Mouse (Mus musculus) hindbrain, embryonic 10.5 days (tissue): Measurements from ENCODE around the gene Dcxr. TPM values are rescaled to one million over a fixed set of nuclear protein-coding genes. Genes with fewer than 3 reads are reported as not detected.

Experiments used
- polyA plus RNA-seq: library from polyadenylated mRNA; unstranded; fragments of >200 nt; fragmentation: Nextera tagmentation; extraction: Ambion mirVana; gene quantifications from 2 replicates; pipeline ENCODE4 v1.2.1, GENCODE M21; 2016

The Dcxr gene
- polyA plus RNA-seq, 1 experiment from 2014 or later: 19.8 TPM

Other genes starting within 250 kb of the Dcxr start
- gene Mrpl12, start 242.7 kb downstream of the Dcxr start, polyA plus RNA-seq: 171 and 186 TPM in 2 replicates
- 50.6 and 53.3 TPM in 2 replicates for gene Slc25a10, start 235.4 kb downstream of the Dcxr start, polyA plus RNA-seq
- 0.14 and 0.17 TPM in 2 replicates for gene Gcgr, start 196.6 kb downstream of the Dcxr start, polyA plus RNA-seq
- gene Mcrip1, start 177.6 kb downstream of the Dcxr start, polyA plus RNA-seq: 219 and 261 TPM in 2 replicates
- 0.27 TPM in 1 of 2 replicates, not detected in the other for gene Ppp1r27, start 176.1 kb downstream of the Dcxr start, polyA plus RNA-seq
- gene P4hb, start 154.0 kb downstream of the Dcxr start, polyA plus RNA-seq: 519 and 570 TPM in 2 replicates
- 799 and 820 TPM in 2 replicates for gene Arhgdia, start 145.7 kb downstream of the Dcxr start, polyA plus RNA-seq
- 607 and 643 TPM in 2 replicates for gene Alyref, start 128.9 kb downstream of the Dcxr start, polyA plus RNA-seq
- 237 TPM in 2 replicates for gene Anapc11, start 128.9 kb downstream of the Dcxr start, polyA plus RNA-seq
- gene Npb, start 118.8 kb downstream of the Dcxr start, polyA plus RNA-seq: 0.34 and 0.63 TPM in 2 replicates
- 139 and 160 TPM in 2 replicates for gene Pcyt2, start 109.3 kb downstream of the Dcxr start, polyA plus RNA-seq
- 37.0 and 42.4 TPM in 2 replicates for gene Sirt7, start 102.0 kb downstream of the Dcxr start, polyA plus RNA-seq
- gene Mafg, start 93.7 kb downstream of the Dcxr start, polyA plus RNA-seq: 23.1 and 26.2 TPM in 2 replicates
- 37.6 and 38.7 TPM in 2 replicates for gene Pycr1, start 83.5 kb downstream of the Dcxr start, polyA plus RNA-seq
- not detected in 2 replicates for gene Myadml2, start 79.1 kb downstream of the Dcxr start, polyA plus RNA-seq
- 2.3 and 4.3 TPM in 2 replicates for gene Notum, start 66.1 kb downstream of the Dcxr start, polyA plus RNA-seq
- gene Aspscr1, start 54.3 kb downstream of the Dcxr start, polyA plus RNA-seq: 147 and 178 TPM in 2 replicates
- gene Cenpx, start 13.5 kb downstream of the Dcxr start, polyA plus RNA-seq: 129 and 137 TPM in 2 replicates
- 55.8 and 57.7 TPM in 2 replicates for gene Lrrc45, start 13.4 kb downstream of the Dcxr start, polyA plus RNA-seq
- 31.0 and 58.2 TPM in 2 replicates for gene Rac3, start 5.8 kb downstream of the Dcxr start, polyA plus RNA-seq
- 1.6 and 2.1 TPM in 2 replicates for gene Cbr2, start 4.8 kb upstream of the Dcxr start, polyA plus RNA-seq
- gene Hmga1b, start 35.5 kb upstream of the Dcxr start, polyA plus RNA-seq: 8.9 and 12.2 TPM in 2 replicates
- 46.4 and 63.7 TPM in 2 replicates for gene Rfng, start 56.9 kb upstream of the Dcxr start, polyA plus RNA-seq
- 276 and 285 TPM in 2 replicates for gene Gps1, start 57.0 kb upstream of the Dcxr start, polyA plus RNA-seq
- 95.4 and 97.1 TPM in 2 replicates for gene Dus1l, start 69.1 kb upstream of the Dcxr start, polyA plus RNA-seq
- gene Fasn, start 97.3 kb upstream of the Dcxr start, polyA plus RNA-seq: 131 TPM in 2 replicates
- 6.1 and 6.4 TPM in 2 replicates for gene Ccdc57, start 205.6 kb upstream of the Dcxr start, polyA plus RNA-seq
- 111 and 204 TPM in 2 replicates for gene Slc16a3, start 221.2 kb upstream of the Dcxr start, polyA plus RNA-seq